Mouse (Mus musculus): ENCODE measurements around the gene Ankrd35. TPM values are rescaled to one million over a fixed set of nuclear protein-coding genes. Genes with fewer than 3 reads are reported as not detected.

Ankrd35 gene
- polyA plus RNA-seq, 1 experiment from 2014 or later: 0.60 TPM

- ATAC-seq (replicated peaks; ENCODE audit: extremely low read depth, insufficient read depth, low FRiP score): peak; percentile 83
- Histone ChIP-seq H3K36me3 (ENCODE audit: control insufficient read depth, insufficient read depth) (peaks cover 50% of the 10 kb centered on the region), H3K9ac (ENCODE audit: low read length) (peak within 1 kb of the TSS; percentile 79), H3K27ac (ENCODE audit: low read length) (no peak within 1 kb of the TSS), H3K27me3 (ENCODE audit: control insufficient read depth, insufficient read depth, low read length) (no peaks in the 10 kb centered on the region), H3K4me1 (ENCODE audit: control insufficient read depth, insufficient read depth, low read length) (peaks cover 6% of the 10 kb centered on the region), H3K4me3 (ENCODE audit: low read length) (peak within 1 kb of the TSS; percentile 62), H3K4me2 (ENCODE audit: low read depth, low read length) (peak within 1 kb of the TSS; percentile 99), H3K9me3 (replicated peaks; ENCODE audit: control insufficient read depth, low read length) (no peaks in the 10 kb centered on the region)
- WGBS: 5% methylated on average over 42 of the region's 42 CpGs
These were observed 38.2 kb downstream of the Ankrd35 start, which contains the start of gene Nudt17 for GRCm38 (mm10) chr3:96707903-96708683. TSS of gene Nudt17 (minus strand) at chr3:96708562.

GRCm38 (mm10) chr3:96708684-96709064 lies 38.7 kb downstream of the Ankrd35 start:
- Histone ChIP-seq H3K9ac (ENCODE audit: low read length) (no peak overlapping the region; the same call in 1 of the 2 replicates), H3K4me3 (ENCODE audit: low read length) (peak overlapping the region; percentile 62; the same call in 1 of the 2 replicates), H3K4me2 (ENCODE audit: low read depth, low read length) (peak overlapping the region; percentile 99), H3K36me3 (ENCODE audit: control insufficient read depth, insufficient read depth) (peaks cover 51% of the 10 kb centered on the region), H3K27ac (ENCODE audit: low read length) (no peak overlapping the region), H3K4me1 (ENCODE audit: control insufficient read depth, insufficient read depth, low read length) (peaks cover 6% of the 10 kb centered on the region), H3K9me3 (replicated peaks; ENCODE audit: control insufficient read depth, low read length) (no peaks in the 10 kb centered on the region), H3K27me3 (ENCODE audit: control insufficient read depth, insufficient read depth, low read length) (no peaks in the 10 kb centered on the region)
- no peak for ATAC-seq (replicated peaks; ENCODE audit: extremely low read depth, insufficient read depth, low FRiP score)
- WGBS: 58% methylated on average over 2 of the region's 2 CpGs

- Histone ChIP-seq H3K9me3 (replicated peaks; ENCODE audit: control insufficient read depth, low read length) (no peaks in the 10 kb centered on the region), H3K27me3 (ENCODE audit: control insufficient read depth, insufficient read depth, low read length) (no peaks in the 10 kb centered on the region), H3K4me2 (ENCODE audit: low read depth, low read length) (no peak overlapping the region), H3K4me3 (ENCODE audit: low read length) (no peak overlapping the region), H3K9ac (ENCODE audit: low read length) (no peak overlapping the region), H3K4me1 (ENCODE audit: control insufficient read depth, insufficient read depth, low read length) (no peaks in the 10 kb centered on the region), H3K36me3 (ENCODE audit: control insufficient read depth, insufficient read depth) (peaks cover 60% of the 10 kb centered on the region), H3K27ac (ENCODE audit: low read length) (no peak overlapping the region)
- ATAC-seq (replicated peaks; ENCODE audit: extremely low read depth, insufficient read depth, low FRiP score): no peak
- 84% methylated on average over 5 of the region's 5 CpGs for WGBS
These were observed 44.4 kb downstream of the Ankrd35 start for GRCm38 (mm10) chr3:96714286-96714685.

GRCm38 (mm10) chr3:96715854-96716253 lies 45.9 kb downstream of the Ankrd35 start:
- ATAC-seq (replicated peaks; ENCODE audit: extremely low read depth, insufficient read depth, low FRiP score): peak; percentile 43; the same call in 1 of the 2 replicates
- Histone ChIP-seq H3K36me3 (ENCODE audit: control insufficient read depth, insufficient read depth) (peaks cover 50% of the 10 kb centered on the region), H3K4me3 (ENCODE audit: low read length) (no peak overlapping the region), H3K9ac (ENCODE audit: low read length) (no peak overlapping the region), H3K4me2 (ENCODE audit: low read depth, low read length) (no peak overlapping the region), H3K27me3 (ENCODE audit: control insufficient read depth, insufficient read depth, low read length) (no peaks in the 10 kb centered on the region), H3K9me3 (replicated peaks; ENCODE audit: control insufficient read depth, low read length) (no peaks in the 10 kb centered on the region), H3K27ac (ENCODE audit: low read length) (no peak overlapping the region), H3K4me1 (ENCODE audit: control insufficient read depth, insufficient read depth, low read length) (no peaks in the 10 kb centered on the region)
- 63% methylated on average over 2 of the region's 2 CpGs for WGBS

GRCm38 (mm10) chr3:96719173-96719572 lies 49.2 kb downstream of the Ankrd35 start:
- Histone ChIP-seq H3K9ac (ENCODE audit: low read length) (no peak overlapping the region), H3K36me3 (ENCODE audit: control insufficient read depth, insufficient read depth) (peaks cover 23% of the 10 kb centered on the region), H3K27ac (ENCODE audit: low read length) (no peak overlapping the region), H3K9me3 (replicated peaks; ENCODE audit: control insufficient read depth, low read length) (no peaks in the 10 kb centered on the region), H3K27me3 (ENCODE audit: control insufficient read depth, insufficient read depth, low read length) (no peaks in the 10 kb centered on the region), H3K4me3 (ENCODE audit: low read length) (no peak overlapping the region), H3K4me2 (ENCODE audit: low read depth, low read length) (no peak overlapping the region), H3K4me1 (ENCODE audit: control insufficient read depth, insufficient read depth, low read length) (peaks cover 6% of the 10 kb centered on the region)
- ATAC-seq (replicated peaks; ENCODE audit: extremely low read depth, insufficient read depth, low FRiP score): no peak
- WGBS: 45% methylated on average over 14 of the region's 14 CpGs

- H3K36me3 ChIP-seq (ENCODE audit: control insufficient read depth, insufficient read depth): no peaks in the 10 kb centered on the region
- H3K4me1 ChIP-seq (ENCODE audit: control insufficient read depth, insufficient read depth, low read length): peaks cover 25% of the 10 kb centered on the region
- peak within 1 kb of the TSS; percentile 91 for H3K9ac ChIP-seq (ENCODE audit: low read length)
- peak within 1 kb of the TSS; percentile 88 for H3K27ac ChIP-seq (ENCODE audit: low read length)
- H3K4me3 ChIP-seq (ENCODE audit: low read length): peak within 1 kb of the TSS; percentile 90
- peak; percentile 99 for ATAC-seq (replicated peaks; ENCODE audit: extremely low read depth, insufficient read depth, low FRiP score)
- 0% methylated on average over 48 of the region's 52 CpGs for WGBS
- no peaks in the 10 kb centered on the region for H3K27me3 ChIP-seq (ENCODE audit: control insufficient read depth, insufficient read depth, low read length)
- H3K9me3 ChIP-seq (replicated peaks; ENCODE audit: control insufficient read depth, low read length): no peaks in the 10 kb centered on the region
- H3K4me2 ChIP-seq (ENCODE audit: low read depth, low read length): peak within 1 kb of the TSS; percentile 74
These were observed 57.5 kb downstream of the Ankrd35 start, which contains the start of the genes Polr3c and Rnf115 for GRCm38 (mm10) chr3:96727343-96727827. TSS of gene Polr3c (minus strand) at chr3:96727628. TSS of gene Rnf115 (plus strand) at chr3:96727664.

- Histone ChIP-seq H3K9me3 (replicated peaks; ENCODE audit: control insufficient read depth, low read length) (no peaks in the 10 kb centered on the region), H3K4me3 (ENCODE audit: low read length) (peak overlapping the region; percentile 90), H3K9ac (ENCODE audit: low read length) (peak overlapping the region; percentile 91), H3K4me2 (ENCODE audit: low read depth, low read length) (peak overlapping the region; percentile 74), H3K4me1 (ENCODE audit: control insufficient read depth, insufficient read depth, low read length) (peaks cover 22% of the 10 kb centered on the region), H3K36me3 (ENCODE audit: control insufficient read depth, insufficient read depth) (no peaks in the 10 kb centered on the region), H3K27ac (ENCODE audit: low read length) (peak overlapping the region; percentile 88), H3K27me3 (ENCODE audit: control insufficient read depth, insufficient read depth, low read length) (no peaks in the 10 kb centered on the region)
- peak; percentile 40 for ATAC-seq (replicated peaks; ENCODE audit: extremely low read depth, insufficient read depth, low FRiP score)
- 1% methylated on average over 42 of the region's 42 CpGs for WGBS
These were observed 58.1 kb downstream of the Ankrd35 start for GRCm38 (mm10) chr3:96727828-96728633.

- no peaks in the 10 kb centered on the region for H3K36me3 ChIP-seq (ENCODE audit: control insufficient read depth, insufficient read depth)
- H3K4me1 ChIP-seq (ENCODE audit: control insufficient read depth, insufficient read depth, low read length): peaks cover 22% of the 10 kb centered on the region
- peak overlapping the region; percentile 88 for H3K27ac ChIP-seq (ENCODE audit: low read length)
- H3K27me3 ChIP-seq (ENCODE audit: control insufficient read depth, insufficient read depth, low read length): no peaks in the 10 kb centered on the region
- peak overlapping the region; percentile 74 for H3K4me2 ChIP-seq (ENCODE audit: low read depth, low read length)
- H3K4me3 ChIP-seq (ENCODE audit: low read length): peak overlapping the region; percentile 90
- ATAC-seq (replicated peaks; ENCODE audit: extremely low read depth, insufficient read depth, low FRiP score): no peak
- peak overlapping the region; percentile 91 for H3K9ac ChIP-seq (ENCODE audit: low read length)
- no peaks in the 10 kb centered on the region for H3K9me3 ChIP-seq (replicated peaks; ENCODE audit: control insufficient read depth, low read length)
- 40% methylated on average over 7 of the region's 7 CpGs for WGBS
These were observed 58.9 kb downstream of the Ankrd35 start for GRCm38 (mm10) chr3:96728634-96729402.
